Mouse (Mus musculus): ENCODE data around the gene Txlna. TPM values are rescaled to one million over a fixed set of nuclear protein-coding genes. Genes with fewer than 3 reads are reported as not detected.

The Txlna gene
- polyA plus RNA-seq (2014; fragmentation: Illumina TruSeq; extraction: RNeasy Lipid Tissue Mini Kit (QIAGEN cat#74804); ENCODE audit: low read depth, low replicate concordance) = 7.5 TPM

DNA sequence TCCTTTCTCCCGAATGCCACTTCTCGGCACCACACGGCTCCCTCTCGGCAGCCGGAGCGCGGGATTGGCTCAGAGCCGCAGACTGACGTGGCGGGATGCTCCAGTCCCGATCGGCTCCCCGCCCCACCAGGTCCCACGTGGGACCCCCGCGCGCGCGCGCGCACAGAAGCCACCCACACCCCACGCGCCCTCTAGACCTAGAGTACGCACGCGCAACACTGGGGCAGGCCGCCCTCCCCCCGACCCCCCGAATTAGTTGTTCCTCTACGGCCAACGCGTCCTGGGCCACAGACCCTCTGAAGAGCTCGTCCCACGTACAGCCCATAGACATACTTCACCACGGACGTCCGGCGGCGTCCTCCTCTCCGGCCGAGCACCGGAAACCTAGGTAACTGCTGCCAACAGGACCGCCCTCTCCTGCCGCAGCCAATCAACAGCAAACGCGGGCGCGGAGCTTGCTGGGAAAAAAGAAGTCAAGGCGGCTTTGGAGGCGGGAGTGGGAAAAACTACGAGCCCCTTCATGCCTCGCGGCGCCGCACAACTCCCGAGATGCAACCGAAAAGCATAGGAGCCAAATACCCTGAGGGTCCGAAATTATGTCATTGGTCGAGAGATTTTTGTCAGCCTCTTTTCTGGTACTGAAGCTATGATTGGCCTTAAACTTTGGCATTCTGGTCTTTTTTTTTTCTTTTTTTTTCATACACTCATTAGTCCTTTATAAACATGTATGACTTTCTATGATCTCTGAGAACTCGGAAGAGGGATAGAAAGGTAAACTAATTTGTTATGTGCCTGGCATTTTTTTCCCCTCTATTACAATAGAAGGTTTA, at the start of gene Txlna:
Txlna (minus strand) TSS at position 428 of the 830 bp plus-strand sequence.

GRCm38 (mm10) chr4:129672083-129672877, 31.4 kb upstream of the Txlna start, which contains the start of gene Kpna6:
Kpna6 (minus strand) TSS chr4:129672767.

GRCm38 (mm10) chr4:129623681-129624091, 17.2 kb downstream of the Txlna start, which contains the start of gene Ccdc28b:
Ccdc28b (minus strand) TSS chr4:129623947.

GRCm38 (mm10) chr4:129618786-129619691, 21.8 kb downstream of the Txlna start, which contains the start of gene Iqcc:
Iqcc (minus strand) TSS chr4:129619099.

GRCm38 (mm10) chr4:129614093-129614492, 26.8 kb downstream of the Txlna start, which contains the start of gene Dcdc2b:
Dcdc2b (minus strand) TSS chr4:129614257.

DNA sequence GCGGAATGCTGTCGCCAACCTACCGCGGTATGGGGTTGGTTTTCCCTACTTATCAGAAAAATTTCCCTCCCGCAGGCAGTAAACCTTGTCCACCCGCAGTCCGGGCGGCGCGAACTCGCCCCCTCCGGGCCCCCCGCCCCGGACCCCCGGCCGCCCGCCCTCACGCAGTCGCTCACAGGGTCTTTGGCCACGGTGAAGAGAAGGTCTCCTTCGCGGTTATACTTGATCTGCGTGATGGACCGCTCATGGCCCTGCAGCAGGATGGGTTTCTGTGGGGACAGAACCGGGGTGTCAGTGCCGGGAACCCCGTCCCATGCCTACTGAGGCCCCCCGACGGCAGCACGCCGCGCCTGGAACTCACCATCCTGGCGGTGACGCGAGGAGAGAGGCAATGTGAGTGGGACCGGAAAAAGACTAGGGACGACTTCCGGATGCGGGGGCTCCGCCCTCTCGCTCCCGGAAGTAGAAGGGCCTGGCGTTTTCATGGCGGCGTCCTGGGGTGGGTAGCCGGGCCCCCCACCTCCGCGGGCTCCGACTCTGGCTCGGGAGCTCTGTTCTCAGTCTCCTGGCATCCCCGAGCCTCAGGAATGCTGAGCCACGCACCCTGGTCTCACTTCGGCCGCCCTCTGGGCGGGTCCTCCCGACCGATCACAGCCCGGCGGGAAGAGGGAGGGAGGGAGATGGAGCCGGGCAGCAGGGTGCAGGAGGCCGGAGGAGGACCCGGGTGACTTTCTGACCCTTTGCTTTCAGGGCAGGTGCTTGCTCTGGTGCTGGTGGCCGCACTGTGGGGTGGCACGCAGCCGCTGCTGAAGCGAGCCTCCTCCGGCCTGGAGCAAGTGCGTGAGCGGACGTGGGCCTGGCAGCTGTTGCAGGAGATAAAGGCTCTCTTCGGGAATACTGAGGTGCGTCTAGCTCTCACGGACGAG, 40.4 kb downstream of the Txlna start, which contains the start of the genes Eif3i and Tmem234:
Eif3i (minus strand) TSS at position 416 of the 926 bp plus-strand sequence.
Tmem234 (plus strand) TSS at position 436 of the 926 bp plus-strand sequence.

DNA sequence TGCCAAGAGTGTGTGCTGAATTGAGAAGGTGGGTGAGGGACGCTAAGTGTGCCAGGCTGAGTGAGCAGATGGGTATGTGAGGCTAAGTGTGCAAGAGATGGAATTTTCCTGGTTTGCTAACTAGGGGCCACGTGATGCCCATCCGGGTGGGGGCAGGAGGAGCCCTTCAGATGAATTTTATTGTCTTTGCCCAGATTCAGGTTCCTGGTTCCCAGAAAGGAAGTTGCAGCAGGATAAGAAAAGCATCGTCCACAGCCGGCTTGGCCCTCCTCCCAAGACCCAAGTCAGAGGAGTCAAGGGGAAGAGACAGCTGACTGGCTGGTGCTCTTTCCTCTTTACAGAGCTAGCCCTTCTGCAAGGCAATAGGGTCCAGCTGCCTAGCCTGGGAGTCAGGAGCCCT, 62.4 kb downstream of the Txlna start, which contains the start of gene Fam167b:
Fam167b (minus strand) TSS at position 84 of the 400 bp plus-strand sequence.

Other genes starting within 250 kb of the Txlna start
- 1.4 TPM for gene Zbtb8b, start 200.2 kb downstream of the Txlna start, polyA plus RNA-seq (2014; fragmentation: Illumina TruSeq; extraction: RNeasy Lipid Tissue Mini Kit (QIAGEN cat#74804); ENCODE audit: low read depth, low replicate concordance)
- gene Bsdc1, start 179.5 kb downstream of the Txlna start, polyA plus RNA-seq (2014; fragmentation: Illumina TruSeq; extraction: RNeasy Lipid Tissue Mini Kit (QIAGEN cat#74804); ENCODE audit: low read depth, low replicate concordance) = 11.0 TPM
- not detected for gene Tssk3, start 150.0 kb downstream of the Txlna start, polyA plus RNA-seq (2014; fragmentation: Illumina TruSeq; extraction: RNeasy Lipid Tissue Mini Kit (QIAGEN cat#74804); ENCODE audit: low read depth, low replicate concordance)
- not detected for gene Fam229a, start 149.9 kb downstream of the Txlna start, polyA plus RNA-seq (2014; fragmentation: Illumina TruSeq; extraction: RNeasy Lipid Tissue Mini Kit (QIAGEN cat#74804); ENCODE audit: low read depth, low replicate concordance)
- gene Marcksl1, start 127.5 kb downstream of the Txlna start, polyA plus RNA-seq (2014; fragmentation: Illumina TruSeq; extraction: RNeasy Lipid Tissue Mini Kit (QIAGEN cat#74804); ENCODE audit: low read depth, low replicate concordance) = 11.3 TPM
- 40.4 TPM for gene Hdac1, start 98.4 kb downstream of the Txlna start, polyA plus RNA-seq (2014; fragmentation: Illumina TruSeq; extraction: RNeasy Lipid Tissue Mini Kit (QIAGEN cat#74804); ENCODE audit: low read depth, low replicate concordance)
- gene Lck, start 67.4 kb downstream of the Txlna start, polyA plus RNA-seq (2014; fragmentation: Illumina TruSeq; extraction: RNeasy Lipid Tissue Mini Kit (QIAGEN cat#74804); ENCODE audit: low read depth, low replicate concordance) = 0.36 TPM
- gene Fam167b, start 62.5 kb downstream of the Txlna start, polyA plus RNA-seq (2014; fragmentation: Illumina TruSeq; extraction: RNeasy Lipid Tissue Mini Kit (QIAGEN cat#74804); ENCODE audit: low read depth, low replicate concordance) = 1.3 TPM
- 24.8 TPM for gene Eif3i, start 40.4 kb downstream of the Txlna start, polyA plus RNA-seq (2014; fragmentation: Illumina TruSeq; extraction: RNeasy Lipid Tissue Mini Kit (QIAGEN cat#74804); ENCODE audit: low read depth, low replicate concordance)
- gene Tmem234, start 40.4 kb downstream of the Txlna start, polyA plus RNA-seq (2014; fragmentation: Illumina TruSeq; extraction: RNeasy Lipid Tissue Mini Kit (QIAGEN cat#74804); ENCODE audit: low read depth, low replicate concordance) = 35.3 TPM
- gene Dcdc2b, start 26.8 kb downstream of the Txlna start, polyA plus RNA-seq (2014; fragmentation: Illumina TruSeq; extraction: RNeasy Lipid Tissue Mini Kit (QIAGEN cat#74804); ENCODE audit: low read depth, low replicate concordance) = not detected
- 10.3 TPM for gene Iqcc, start 22.0 kb downstream of the Txlna start, polyA plus RNA-seq (2014; fragmentation: Illumina TruSeq; extraction: RNeasy Lipid Tissue Mini Kit (QIAGEN cat#74804); ENCODE audit: low read depth, low replicate concordance)
- gene Ccdc28b, start 17.1 kb downstream of the Txlna start, polyA plus RNA-seq (2014; fragmentation: Illumina TruSeq; extraction: RNeasy Lipid Tissue Mini Kit (QIAGEN cat#74804); ENCODE audit: low read depth, low replicate concordance) = 2.4 TPM
- gene Kpna6, start 31.7 kb upstream of the Txlna start, polyA plus RNA-seq (2014; fragmentation: Illumina TruSeq; extraction: RNeasy Lipid Tissue Mini Kit (QIAGEN cat#74804); ENCODE audit: low read depth, low replicate concordance) = 60.6 TPM
- 0.40 TPM for gene Tmem39b, start 55.8 kb upstream of the Txlna start, polyA plus RNA-seq (2014; fragmentation: Illumina TruSeq; extraction: RNeasy Lipid Tissue Mini Kit (QIAGEN cat#74804); ENCODE audit: low read depth, low replicate concordance)
- gene Khdrbs1, start 101.2 kb upstream of the Txlna start, polyA plus RNA-seq (2014; fragmentation: Illumina TruSeq; extraction: RNeasy Lipid Tissue Mini Kit (QIAGEN cat#74804); ENCODE audit: low read depth, low replicate concordance) = 107 TPM
- 590 TPM for gene Ptp4a2, start 170.2 kb upstream of the Txlna start, polyA plus RNA-seq (2014; fragmentation: Illumina TruSeq; extraction: RNeasy Lipid Tissue Mini Kit (QIAGEN cat#74804); ENCODE audit: low read depth, low replicate concordance)